Mouse (Mus musculus) myocyte (in vitro differentiated cells): ENCODE measurements around the gene Tulp3. TPM values are rescaled to one million over a fixed set of nuclear protein-coding genes. Genes with fewer than 3 reads are reported as not detected.

ENCODE experiments used
- H3K27me3 ChIP-seq: one replicate; pipeline ENCODE4 v1.6.1; 2011; ENCODE audit not compliant: control insufficient read depth, insufficient read depth, insufficient read length
- H3K36me3 ChIP-seq: one replicate; pipeline ENCODE4 v1.6.1; 2011; ENCODE audit not compliant: control insufficient read depth, insufficient read depth
- H3K4me2 ChIP-seq: one replicate; pipeline ENCODE4 v1.6.1; 2011; ENCODE audit warnings: low read depth, control low read depth
- H3K4me3 ChIP-seq: one replicate; pipeline ENCODE4 v1.5.1; 2011; ENCODE audit warnings: mild to moderate bottlenecking, control low read depth, moderate library complexity
- H3K79me2 ChIP-seq: one replicate; pipeline ENCODE4 v1.6.1; 2011; ENCODE audit not compliant: control insufficient read depth, insufficient read depth
- H3ac ChIP-seq: one replicate; pipeline ENCODE4 v1.6.1; 2011; ENCODE audit not compliant: control insufficient read depth, insufficient read length
- CEBPB ChIP-seq: IDR thresholded peaks from 2 replicates; pipeline ENCODE4 v1.6.1; 2011; ENCODE audit warnings: mild to moderate bottlenecking, moderate library complexity; ENCODE audit not compliant: poor library complexity, insufficient read depth, severe bottlenecking
- E2F4 ChIP-seq: IDR thresholded peaks from one replicate; pipeline ENCODE4 v1.6.1; 2011; ENCODE audit warnings: mild to moderate bottlenecking, control low read depth, moderate library complexity; ENCODE audit not compliant: insufficient read depth
- MAX ChIP-seq: IDR thresholded peaks from one replicate; pipeline ENCODE4 v1.6.1; 2011; ENCODE audit warnings: low read depth, mild to moderate bottlenecking, control low read depth
- MYOD1 ChIP-seq, 3 experiments: IDR thresholded peaks; one replicate each; pipeline ENCODE4 v1.6.1; 2011; ENCODE audit warnings: control low read depth in 2 of 3, low read depth in 2 of 3, mild to moderate bottlenecking in 2 of 3, moderate library complexity in 1 of 3; ENCODE audit not compliant: insufficient read length in 2 of 3, control insufficient read depth in 1 of 3
- MYOG ChIP-seq, 3 experiments: IDR thresholded peaks; one replicate each; pipeline ENCODE4 v1.6.1; 2011; ENCODE audit warnings: control low read depth in 2 of 3, low read depth in 2 of 3, mild to moderate bottlenecking in 2 of 3; ENCODE audit not compliant: insufficient read length in 2 of 3, control insufficient read depth in 1 of 3, insufficient read depth in 1 of 3
- POLR2A ChIP-seq: IDR thresholded peaks from one replicate; pipeline ENCODE4 v1.6.1; 2011; ENCODE audit warnings: low read depth, mild to moderate bottlenecking, control low read depth, moderate library complexity; ENCODE audit not compliant: insufficient read length
- POLR2AphosphoS2 ChIP-seq: IDR thresholded peaks from one replicate; pipeline ENCODE4 v1.6.1; 2011; ENCODE audit warnings: low read depth, control low read depth; ENCODE audit not compliant: insufficient read length
- REST ChIP-seq: IDR thresholded peaks from one replicate; pipeline ENCODE4 v1.6.1; 2011; ENCODE audit warnings: mild to moderate bottlenecking, control low read depth, moderate library complexity; ENCODE audit not compliant: insufficient read depth, insufficient read length
- SRF ChIP-seq: IDR thresholded peaks from one replicate; pipeline ENCODE4 v1.6.1; 2011; ENCODE audit warnings: low read depth; ENCODE audit not compliant: control insufficient read depth, insufficient read length
- TCF12 ChIP-seq: IDR thresholded peaks from one replicate; pipeline ENCODE4 v1.6.1; 2011; ENCODE audit warnings: mild to moderate bottlenecking, control low read depth; ENCODE audit not compliant: poor library complexity, insufficient read depth, severe bottlenecking
- TCF3 ChIP-seq: IDR thresholded peaks from one replicate; pipeline ENCODE4 v1.6.1; 2011; ENCODE audit warnings: low read depth, control low read depth; ENCODE audit not compliant: insufficient read length
- USF1 ChIP-seq: IDR thresholded peaks from one replicate; pipeline ENCODE4 v1.6.1; 2011; ENCODE audit warnings: low read depth, mild to moderate bottlenecking, control low read depth, moderate library complexity
- polyA plus RNA-seq: library from polyadenylated mRNA; unstranded; fragments of >200 nt; fragmentation: generic; extraction: Trizol; gene quantifications from one replicate; pipeline ENCODE4 v1.2.1, GENCODE M21; 2012; ENCODE audit warnings: missing spikeins

The Tulp3 gene
- polyA plus RNA-seq, 1 experiment, result 22.3 TPM

GRCm38 (mm10) chr6:128296750-128297393, 58.8 kb downstream of the Tulp3 start:
- peak overlapping the region; percentile 89 for H3K4me2 ChIP-seq
- H3K79me2 ChIP-seq, result peaks cover 77% of the 10 kb centered on the region
- peaks cover 5% of the 10 kb centered on the region for H3K36me3 ChIP-seq
- H3ac ChIP-seq, result no peak overlapping the region
- H3K4me3 ChIP-seq, result peak overlapping the region; percentile 85
- TF ChIP-seq MYOG (IDR thresholded peaks at IDR 0.05; ENCODE audit: control insufficient read depth in 1 of 3, insufficient read depth in 1 of 3, insufficient read length in 2 of 3, low read depth in 2 of 3) (peak; percentile 79 to 96 (median 86)), TCF12 (peak; percentile 76), TCF3 (peak; percentile 31), POLR2A (no peak), POLR2AphosphoS2 (peak; percentile 33), CEBPB (no peak), MAX (no peak), MYOD1 (IDR thresholded peaks at IDR 0.05; ENCODE audit: control insufficient read depth in 1 of 3, insufficient read length in 2 of 3, low read depth in 2 of 3) (peak in 2 of 3 experiments; percentile 79 to 94), USF1 (no peak)
- no peaks in the 10 kb centered on the region for H3K27me3 ChIP-seq

GRCm38 (mm10) chr6:128295876-128296749, 59.5 kb downstream of the Tulp3 start:
- Histone ChIP-seq H3K27me3 (no peaks in the 10 kb centered on the region), H3K79me2 (peaks cover 84% of the 10 kb centered on the region), H3K4me3 (peak overlapping the region; percentile 85), H3K36me3 (peaks cover 5% of the 10 kb centered on the region), H3K4me2 (peak overlapping the region; percentile 89), H3ac (no peak overlapping the region)
- no peak for TF ChIP-seq USF1
- no peak for TF ChIP-seq TCF12
- TF ChIP-seq E2F4, result no peak
- TF ChIP-seq MYOD1 (IDR thresholded peaks at IDR 0.05; ENCODE audit: control insufficient read depth in 1 of 3, insufficient read length in 2 of 3, low read depth in 2 of 3), result peak in 2 of 3 experiments; percentile 26 to 75
- no peak for TF ChIP-seq REST
- TF ChIP-seq MYOG (IDR thresholded peaks at IDR 0.05; ENCODE audit: control insufficient read depth in 1 of 3, insufficient read depth in 1 of 3, insufficient read length in 2 of 3, low read depth in 2 of 3), result peak in 2 of 3 experiments; percentile 31 to 78
- peak; percentile 33 for TF ChIP-seq POLR2A
- TF ChIP-seq SRF, result no peak
- TF ChIP-seq MAX, result no peak
- TF ChIP-seq POLR2AphosphoS2, result peak; percentile 70

GRCm38 (mm10) chr6:128291284-128291683, 64.4 kb downstream of the Tulp3 start:
- no peak overlapping the region for H3K4me3 ChIP-seq
- peaks cover 96% of the 10 kb centered on the region for H3K79me2 ChIP-seq
- no peak overlapping the region for H3ac ChIP-seq
- no peaks in the 10 kb centered on the region for H3K36me3 ChIP-seq
- no peak overlapping the region for H3K4me2 ChIP-seq
- TF ChIP-seq POLR2AphosphoS2 (no peak), REST (no peak), POLR2A (no peak), MYOG (IDR thresholded peaks at IDR 0.05; ENCODE audit: control insufficient read depth in 1 of 3, insufficient read depth in 1 of 3, insufficient read length in 2 of 3, low read depth in 2 of 3) (no peak), USF1 (no peak), E2F4 (no peak), MYOD1 (IDR thresholded peaks at IDR 0.05; ENCODE audit: control insufficient read depth in 1 of 3, insufficient read length in 2 of 3, low read depth in 2 of 3) (no peak), MAX (no peak), SRF (no peak), CEBPB (no peak), TCF12 (no peak), TCF3 (no peak)
- no peaks in the 10 kb centered on the region for H3K27me3 ChIP-seq

- H3K79me2 ChIP-seq, result peaks cover 91% of the 10 kb centered on the region
- no peaks in the 10 kb centered on the region for H3K36me3 ChIP-seq
- H3K4me2 ChIP-seq, result no peak overlapping the region
- no peak overlapping the region for H3ac ChIP-seq
- no peaks in the 10 kb centered on the region for H3K27me3 ChIP-seq
- no peak overlapping the region for H3K4me3 ChIP-seq
- TF ChIP-seq MYOD1 (IDR thresholded peaks at IDR 0.05; ENCODE audit: control insufficient read depth in 1 of 3, insufficient read length in 2 of 3, low read depth in 2 of 3), result no peak
- no peak for TF ChIP-seq TCF12
- TF ChIP-seq POLR2A, result no peak
- TF ChIP-seq TCF3, result no peak
- no peak for TF ChIP-seq POLR2AphosphoS2
- TF ChIP-seq MYOG (IDR thresholded peaks at IDR 0.05; ENCODE audit: control insufficient read depth in 1 of 3, insufficient read depth in 1 of 3, insufficient read length in 2 of 3, low read depth in 2 of 3), result no peak
- TF ChIP-seq SRF, result no peak
- no peak for TF ChIP-seq MAX
- no peak for TF ChIP-seq USF1
Measured at GRCm38 (mm10) chr6:128288681-128289080, 67.0 kb downstream of the Tulp3 start.
